Mouse (Mus musculus) hindbrain, embryonic 16.5 days (tissue): ENCODE measurements around the gene Fam20a. TPM values are rescaled to one million over a fixed set of nuclear protein-coding genes. Genes with fewer than 3 reads are reported as not detected.

Source experiments
- ATAC-seq: fragments of 200-750 bp; cut with Nextera tagmentation; 2 replicates; pipeline ENCODE4 v1.8.0; 2017; ENCODE audit warnings: moderate TSS enrichment, moderate library complexity
- H3K27ac ChIP-seq: fragments of 300-500 bp; sonication (generic); 2 replicates; pipeline ENCODE4 v1.5.1; 2014; ENCODE audit warnings: low read depth, mild to moderate bottlenecking, control low read depth, low read length, moderate library complexity
- H3K27me3 ChIP-seq: fragments of 300-500 bp; sonication (generic); replicated peaks from 2 replicates; pipeline ENCODE4 v1.6.1; 2014; ENCODE audit warnings: low read length; ENCODE audit not compliant: control insufficient read depth, insufficient read depth
- H3K36me3 ChIP-seq: fragments of 300-500 bp; sonication (generic); 2 replicates; pipeline ENCODE4 v1.6.1; 2014; ENCODE audit warnings: mild to moderate bottlenecking, low read length, moderate library complexity, mixed read lengths; ENCODE audit not compliant: control insufficient read depth, insufficient read depth
- H3K4me1 ChIP-seq: fragments of 300-500 bp; sonication (generic); 2 replicates; pipeline ENCODE4 v1.6.1; 2014; ENCODE audit warnings: low read depth, low read length; ENCODE audit not compliant: control insufficient read depth, insufficient read depth
- H3K4me2 ChIP-seq: fragments of 300-500 bp; sonication (generic); 2 replicates; pipeline ENCODE4 v1.6.1; 2014; ENCODE audit warnings: mild to moderate bottlenecking, low read length, control low read depth, moderate library complexity
- H3K4me3 ChIP-seq: fragments of 300-500 bp; sonication (generic); 2 replicates; pipeline ENCODE4 v1.5.1; 2014; ENCODE audit warnings: mild to moderate bottlenecking, low read length, control low read depth, moderate library complexity
- H3K9ac ChIP-seq: fragments of 300-500 bp; sonication (generic); 2 replicates; pipeline ENCODE4 v1.6.1; 2014; ENCODE audit warnings: low read depth, mild to moderate bottlenecking, control low read depth, low read length, moderate library complexity
- H3K9me3 ChIP-seq: fragments of 300-500 bp; sonication (generic); 2 replicates; pipeline ENCODE4 v1.6.1; 2014; ENCODE audit warnings: mild to moderate bottlenecking, low read length, moderate library complexity; ENCODE audit not compliant: control insufficient read depth
- WGBS: fragments of 180-500 bp; shearing (Covaris S2); extraction: QIAGEN DNeasy Blood & Tissue Kit; methylation state at CpG from one replicate; pipeline ENCODE4 v1.1.7; 2014; 5-methylcytosine and 5-hydroxymethylcytosine counted together
- polyA plus RNA-seq: library from polyadenylated mRNA; unstranded; fragments of >200 nt; fragmentation: Nextera tagmentation; extraction: Ambion mirVana; gene quantifications from 2 replicates; pipeline ENCODE4 v1.2.1, GENCODE M21; 2015

Gene Fam20a
- polyA plus RNA-seq, 1 experiment from 2014 or later, result 7.9 TPM

GRCm38 (mm10) chr11:109737967-109738366 is 15.9 kb upstream of the Fam20a start:
- Histone ChIP-seq H3K27me3 (no peaks in the 10 kb centered on the region), H3K4me2 (no peak overlapping the region), H3K27ac (no peak overlapping the region), H3K4me3 (no peak overlapping the region), H3K4me1 (no peaks in the 10 kb centered on the region), H3K9me3 (no peaks in the 10 kb centered on the region), H3K9ac (no peak overlapping the region), H3K36me3 (no peaks in the 10 kb centered on the region)
- no peak for ATAC-seq
- WGBS, result 84% methylated on average over 3 of the region's 3 CpGs

DNA sequence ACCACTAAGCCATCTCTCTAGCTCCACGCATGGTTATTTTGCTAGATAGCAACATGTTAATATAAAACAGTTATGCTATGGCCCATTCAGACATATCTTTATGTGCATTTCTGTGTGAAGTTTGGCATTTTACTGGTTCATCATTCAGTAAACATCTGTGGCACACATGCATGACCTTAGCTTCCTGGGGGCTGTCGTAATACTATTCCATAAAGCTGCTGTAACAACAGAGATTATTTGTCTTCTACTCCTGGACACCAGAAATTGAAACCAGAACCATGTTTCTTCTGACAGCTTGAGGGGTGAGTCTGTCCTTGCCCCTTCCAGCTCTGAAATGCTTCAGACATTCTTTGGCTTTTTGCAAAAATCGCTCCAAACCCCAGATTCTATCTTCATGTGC is 14.3 kb upstream of the Fam20a start:
- H3K9me3 ChIP-seq, result no peaks in the 10 kb centered on the region
- no peak overlapping the region for H3K27ac ChIP-seq
- H3K4me2 ChIP-seq, result no peak overlapping the region
- 88% methylated on average over 3 of the region's 3 CpGs for WGBS
- no peaks in the 10 kb centered on the region for H3K4me1 ChIP-seq
- no peaks in the 10 kb centered on the region for H3K27me3 ChIP-seq
- ATAC-seq, result no peak
- H3K9ac ChIP-seq, result no peak overlapping the region
- no peaks in the 10 kb centered on the region for H3K36me3 ChIP-seq
- H3K4me3 ChIP-seq, result no peak overlapping the region

GRCm38 (mm10) chr11:109734341-109734740 is 12.3 kb upstream of the Fam20a start:
- Histone ChIP-seq H3K27me3 (no peaks in the 10 kb centered on the region), H3K4me3 (no peak overlapping the region), H3K36me3 (no peaks in the 10 kb centered on the region), H3K9ac (no peak overlapping the region), H3K4me1 (no peaks in the 10 kb centered on the region), H3K27ac (no peak overlapping the region), H3K9me3 (no peaks in the 10 kb centered on the region), H3K4me2 (no peak overlapping the region)
- 91% methylated on average over 1 of the region's 1 CpGs for WGBS
- no peak for ATAC-seq

GRCm38 (mm10) chr11:109732726-109733438 is 10.8 kb upstream of the Fam20a start:
- Histone ChIP-seq H3K4me2 (no peak overlapping the region), H3K27me3 (no peaks in the 10 kb centered on the region), H3K9me3 (no peaks in the 10 kb centered on the region), H3K36me3 (no peaks in the 10 kb centered on the region), H3K4me3 (no peak overlapping the region), H3K9ac (no peak overlapping the region), H3K4me1 (no peaks in the 10 kb centered on the region), H3K27ac (no peak overlapping the region)
- WGBS, result 86% methylated on average over 8 of the region's 8 CpGs
- ATAC-seq, result no peak

DNA sequence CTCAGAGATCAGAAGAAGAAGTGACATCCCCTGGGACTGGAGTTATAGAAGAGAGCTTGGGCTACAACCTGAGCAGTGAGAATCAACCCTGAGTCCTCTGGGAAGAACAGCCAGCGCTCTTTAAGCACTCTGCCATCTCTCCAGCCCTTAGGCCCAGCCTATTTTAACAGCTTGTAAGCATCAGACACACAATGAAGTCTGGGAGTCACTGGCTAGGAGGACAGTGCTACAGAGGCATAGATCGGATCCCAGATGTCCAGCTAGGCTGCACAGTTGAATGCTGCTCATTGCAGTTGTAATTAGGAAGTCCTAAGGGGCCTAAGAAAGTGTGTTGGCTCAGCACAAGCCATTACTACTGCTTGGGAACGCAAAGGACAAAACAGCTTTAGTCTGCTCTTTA is 6.3 kb upstream of the Fam20a start:
- H3K27me3 ChIP-seq, result no peaks in the 10 kb centered on the region
- no peak overlapping the region for H3K4me3 ChIP-seq
- no peak overlapping the region for H3K9ac ChIP-seq
- 71% methylated on average over 3 of the region's 3 CpGs for WGBS
- H3K9me3 ChIP-seq, result no peaks in the 10 kb centered on the region
- no peak for ATAC-seq
- H3K4me1 ChIP-seq, result no peaks in the 10 kb centered on the region
- H3K4me2 ChIP-seq, result no peak overlapping the region
- H3K27ac ChIP-seq, result no peak overlapping the region
- H3K36me3 ChIP-seq, result no peaks in the 10 kb centered on the region

DNA sequence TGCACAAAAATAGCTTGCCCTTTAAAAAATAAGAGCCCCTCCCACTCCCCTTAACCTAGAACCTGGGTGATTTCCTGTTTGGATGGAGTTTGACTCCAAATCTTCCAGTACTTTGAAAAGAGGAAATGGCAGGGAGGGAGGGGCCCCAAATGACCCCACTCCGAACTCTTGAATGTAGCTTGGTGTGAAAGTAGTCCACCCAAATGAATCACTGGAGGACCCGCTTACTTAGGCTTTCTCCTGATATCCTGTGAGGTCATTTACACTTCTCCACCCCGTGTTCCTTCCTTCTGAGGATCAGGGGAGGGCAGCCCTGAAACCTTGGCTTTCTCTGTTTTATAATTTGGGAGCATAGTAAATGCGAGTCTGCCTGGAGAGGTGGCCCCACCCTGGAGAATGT is 632 bp upstream of the Fam20a start:
- no peaks in the 10 kb centered on the region for H3K27me3 ChIP-seq
- no peak for ATAC-seq
- WGBS, result 63% methylated on average over 4 of the region's 4 CpGs
- H3K4me2 ChIP-seq, result no peak overlapping the region
- no peaks in the 10 kb centered on the region for H3K9me3 ChIP-seq
- H3K27ac ChIP-seq, result no peak overlapping the region
- H3K9ac ChIP-seq, result no peak overlapping the region
- peaks cover 17% of the 10 kb centered on the region for H3K4me1 ChIP-seq
- no peaks in the 10 kb centered on the region for H3K36me3 ChIP-seq
- H3K4me3 ChIP-seq, result no peak overlapping the region

DNA sequence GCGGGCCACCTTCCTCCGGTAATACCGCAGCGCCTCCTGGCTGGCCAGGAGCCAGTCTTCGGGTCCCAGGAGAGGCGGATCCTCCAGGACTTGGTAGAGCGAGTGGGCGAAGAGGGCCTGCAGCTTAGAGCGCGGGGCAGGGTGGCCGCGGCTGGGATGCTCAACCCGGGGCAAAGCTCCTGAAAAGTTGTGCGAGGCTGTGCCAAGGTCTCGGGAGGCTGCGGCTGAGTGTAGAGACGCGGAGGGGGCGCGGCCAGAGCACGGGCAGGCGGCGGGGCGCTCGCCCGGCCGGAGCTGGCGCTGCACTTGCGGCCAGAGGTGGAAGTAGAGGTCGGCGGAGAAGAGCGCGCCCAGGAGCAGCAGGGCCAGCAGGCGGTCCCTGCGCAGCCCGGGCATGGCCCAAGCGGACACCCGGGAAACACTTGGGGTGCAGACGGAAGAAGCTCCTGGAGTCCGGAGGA is 729 bp downstream of the Fam20a start:
- WGBS, result 1% methylated on average over 38 of the region's 40 CpGs
- Histone ChIP-seq H3K4me1 (peaks cover 17% of the 10 kb centered on the region), H3K27ac (peak overlapping the region; percentile 49), H3K4me2 (peak overlapping the region; percentile 98), H3K9ac (peak overlapping the region; percentile 64), H3K4me3 (peak overlapping the region; percentile 54), H3K36me3 (no peaks in the 10 kb centered on the region), H3K9me3 (no peaks in the 10 kb centered on the region), H3K27me3 (no peaks in the 10 kb centered on the region)
- ATAC-seq, result peak; percentile 52; the same call in 1 of the 2 replicates

DNA sequence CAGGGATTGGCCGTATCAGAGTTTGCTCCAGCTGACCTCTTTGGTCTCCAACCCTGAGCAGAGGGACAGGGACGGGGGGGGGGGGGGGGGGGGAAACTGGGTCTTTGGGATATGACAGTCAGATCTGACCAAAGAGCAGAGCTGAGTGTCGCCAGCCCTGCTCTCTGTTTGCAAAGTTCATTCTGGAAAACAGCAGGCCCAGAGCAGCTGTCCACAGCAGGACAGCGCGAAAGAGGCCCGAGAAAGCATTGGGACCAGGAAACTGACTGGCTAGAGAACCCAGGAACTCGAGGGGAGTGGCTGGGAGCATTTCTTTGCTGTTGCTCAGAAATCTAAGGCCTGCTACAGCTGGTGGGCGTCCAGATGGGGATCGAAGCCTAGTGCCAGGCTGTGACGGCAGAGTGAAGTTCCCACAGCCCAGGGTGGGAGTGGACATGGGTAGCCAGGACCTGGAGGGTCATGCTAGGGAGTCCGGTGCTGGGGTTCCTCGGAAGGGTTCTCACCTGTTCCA is 1.2 kb downstream of the Fam20a start:
- Histone ChIP-seq H3K27ac (no peak overlapping the region), H3K36me3 (no peaks in the 10 kb centered on the region), H3K4me2 (peak overlapping the region; percentile 98), H3K4me3 (peak overlapping the region; percentile 54), H3K4me1 (peaks cover 17% of the 10 kb centered on the region), H3K27me3 (no peaks in the 10 kb centered on the region), H3K9ac (peak overlapping the region; percentile 64), H3K9me3 (no peaks in the 10 kb centered on the region)
- WGBS, result 10% methylated on average over 9 of the region's 12 CpGs
- peak; percentile 49; the same call in 1 of the 2 replicates for ATAC-seq

DNA sequence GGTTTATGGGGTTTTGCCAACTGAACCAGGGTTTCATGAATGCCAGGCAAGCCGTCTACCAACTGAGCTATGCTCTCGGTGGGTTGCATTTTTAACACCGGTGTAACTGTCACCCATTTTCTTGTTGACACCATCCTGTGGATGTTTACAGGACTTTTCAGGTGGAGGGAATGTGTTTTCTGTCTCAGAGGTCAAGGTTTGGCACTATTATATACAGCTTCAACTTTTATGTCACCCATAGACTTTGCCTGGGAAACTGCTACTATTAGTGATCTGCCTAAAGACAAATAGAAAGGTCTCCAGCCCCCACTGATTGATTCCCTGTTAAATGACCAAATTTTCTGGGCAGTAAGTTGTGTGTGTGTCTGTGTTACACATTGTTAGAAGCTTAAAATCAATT is 2.7 kb downstream of the Fam20a start:
- Histone ChIP-seq H3K9ac (no peak overlapping the region), H3K4me3 (no peak overlapping the region), H3K4me1 (peaks cover 17% of the 10 kb centered on the region), H3K27me3 (no peaks in the 10 kb centered on the region), H3K9me3 (no peaks in the 10 kb centered on the region), H3K27ac (no peak overlapping the region), H3K36me3 (no peaks in the 10 kb centered on the region), H3K4me2 (peak overlapping the region; percentile 14; the same call in 1 of the 2 replicates)
- WGBS, result 77% methylated on average over 3 of the region's 3 CpGs
- no peak for ATAC-seq
